Mouse (Mus musculus) cerebellum, adult 2 months (tissue): ENCODE measurements around the gene Dennd2a.

ENCODE experiments used
- CTCF ChIP-seq: fragments of 200-500 bp; IDR thresholded peaks from 2 replicates; pipeline ENCODE4 v1.5.1; 2011; ENCODE audit warnings: low read depth, mild to moderate bottlenecking, control low read depth, low read length, moderate library complexity, borderline replicate concordance; ENCODE audit not compliant: insufficient read depth
- POLR2A ChIP-seq: fragments of 200-500 bp; IDR thresholded peaks from 2 replicates; pipeline ENCODE4 v1.6.1; 2011; ENCODE audit warnings: low read length, control low read depth, borderline replicate concordance; ENCODE audit not compliant: insufficient read depth

GRCm38 (mm10) chr6:39607365-39607764, 49.7 kb upstream of the Dennd2a start:
- TF ChIP-seq CTCF, result no peak
- no peak for TF ChIP-seq POLR2A
